Mouse (Mus musculus) spleen, postnatal 4 days (tissue): Measurements from ENCODE around the gene Bcorl1.
"Not testable (repeated sequence)": the region's sequence is repeated elsewhere in the genome, so short reads cannot be mapped to it uniquely, and the experiment has no call there.

Experiments used
- DNase-seq, 2 experiments: peaks; one replicate each; pipeline ENCODE4 v3.0.0; 2022; ENCODE audit warnings: low spot score in 2 of 2

The Bcorl1 gene

GRCm38 (mm10) chrX:48389380-48389779, 48.2 kb downstream of the Bcorl1 start:
- DNase-seq: no peak

- DNase-seq: no peak
Observed at GRCm38 (mm10) chrX:48399994-48400393, 58.8 kb downstream of the Bcorl1 start.

GRCm38 (mm10) chrX:48405141-48405540, 64.0 kb downstream of the Bcorl1 start:
- DNase-seq: no peak

- DNase-seq: peak; percentile 88 to 97
Observed at GRCm38 (mm10) chrX:48409611-48410387, 68.6 kb downstream of the Bcorl1 start.

GRCm38 (mm10) chrX:48410388-48410776, 69.2 kb downstream of the Bcorl1 start:
- no peak for DNase-seq

DNA sequence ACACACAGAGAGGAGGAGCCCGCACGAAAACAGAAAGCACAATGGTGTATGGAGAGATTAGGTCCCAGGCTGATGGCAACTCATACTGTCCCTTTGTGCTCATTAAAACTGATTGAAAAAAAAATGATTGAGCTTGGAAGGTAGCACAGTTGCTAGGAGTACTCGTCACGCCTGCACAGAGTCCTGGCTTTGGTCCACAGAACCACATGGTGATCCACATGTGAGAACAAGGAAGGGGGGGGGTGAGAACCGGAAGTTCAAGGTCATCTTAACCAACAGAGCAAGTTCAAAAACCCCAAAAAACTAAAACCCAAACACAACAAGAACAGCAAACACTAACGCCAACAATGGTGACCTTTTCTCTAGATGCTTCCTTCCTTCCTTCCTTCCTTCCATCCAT, 71.5 kb downstream of the Bcorl1 start:
- DNase-seq: no peak

- no peak for DNase-seq
Observed at GRCm38 (mm10) chrX:48414291-48414690, 73.1 kb downstream of the Bcorl1 start.

- no peak for DNase-seq
Observed at GRCm38 (mm10) chrX:48418417-48418816, 77.3 kb downstream of the Bcorl1 start.

GRCm38 (mm10) chrX:48422986-48423385, 81.8 kb downstream of the Bcorl1 start:
- peak; percentile 68 to 86 for DNase-seq

GRCm38 (mm10) chrX:48423671-48424070, 82.5 kb downstream of the Bcorl1 start:
- DNase-seq: no peak

DNA sequence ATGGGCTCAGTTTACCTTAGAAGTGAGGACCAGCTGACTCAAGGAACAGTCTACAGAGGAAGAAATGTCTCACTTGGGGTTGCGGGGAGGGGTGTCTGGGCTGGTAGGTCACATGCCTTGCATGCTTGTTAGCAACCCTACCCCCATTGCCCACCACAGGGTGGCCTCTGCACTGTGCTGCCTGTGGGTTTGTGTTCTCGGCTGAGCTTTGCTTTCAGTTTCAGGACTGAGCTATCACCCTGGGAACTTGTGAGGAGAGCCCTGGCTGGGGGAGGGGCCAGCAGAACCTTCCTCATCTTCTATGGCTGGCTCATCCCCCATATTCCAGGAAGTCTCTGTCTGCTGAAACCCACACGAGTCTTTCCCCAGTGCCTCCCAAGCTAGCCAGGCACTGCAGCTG, 83.4 kb downstream of the Bcorl1 start:
- DNase-seq: peak; percentile 42 to 72

- DNase-seq: peak in 1 of 2 experiments; percentile 47
Observed at GRCm38 (mm10) chrX:48425280-48425679, 84.1 kb downstream of the Bcorl1 start.

- DNase-seq: no peak
Observed at GRCm38 (mm10) chrX:48428241-48428640, 87.1 kb downstream of the Bcorl1 start.

DNA sequence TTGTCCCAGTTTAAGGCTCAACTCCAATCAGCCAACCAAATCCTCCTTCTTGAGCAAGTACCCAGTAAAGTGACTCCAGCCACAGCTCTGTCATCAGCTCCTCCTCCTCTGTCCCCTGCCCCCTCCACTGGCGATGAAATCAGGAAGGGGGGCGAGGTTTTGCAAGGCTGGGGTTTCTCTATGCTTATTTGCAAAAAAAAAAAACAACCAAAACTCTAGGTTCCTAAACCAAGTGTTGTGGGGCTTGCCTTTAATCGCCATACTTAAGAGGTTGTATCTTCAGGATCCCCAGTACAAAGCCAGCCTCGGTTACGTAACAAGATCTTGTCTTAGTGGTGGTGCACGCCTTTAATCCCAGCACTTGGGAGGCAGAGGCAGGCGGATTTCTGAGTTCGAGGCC, 87.5 kb downstream of the Bcorl1 start:
- DNase-seq: no peak

DNA sequence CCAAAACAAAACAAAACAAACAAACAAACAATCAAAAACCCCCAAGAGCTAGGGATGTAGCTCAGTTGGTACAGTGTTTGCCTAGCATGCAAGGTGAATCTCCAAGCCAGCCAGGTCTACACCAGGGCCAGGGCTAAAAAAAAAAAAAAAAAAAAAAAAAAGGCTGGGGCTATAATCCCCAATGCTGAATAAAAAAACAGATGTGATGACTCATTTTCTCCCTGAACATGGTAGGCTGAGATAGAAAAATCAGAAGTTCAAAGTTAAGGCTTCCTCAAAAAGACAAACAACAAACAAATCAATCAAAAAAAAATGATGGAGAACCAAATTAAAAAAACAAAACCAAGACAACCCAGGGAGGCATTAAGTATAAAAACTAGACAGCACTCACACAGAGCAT, 87.9 kb downstream of the Bcorl1 start:
- DNase-seq: no peak

- peak; percentile 25 to 64 for DNase-seq
Observed at GRCm38 (mm10) chrX:48429538-48429937, 88.4 kb downstream of the Bcorl1 start.

- DNase-seq: peak in 1 of 2 experiments; percentile 59
Observed at GRCm38 (mm10) chrX:48432599-48433526, 91.7 kb downstream of the Bcorl1 start.

DNA sequence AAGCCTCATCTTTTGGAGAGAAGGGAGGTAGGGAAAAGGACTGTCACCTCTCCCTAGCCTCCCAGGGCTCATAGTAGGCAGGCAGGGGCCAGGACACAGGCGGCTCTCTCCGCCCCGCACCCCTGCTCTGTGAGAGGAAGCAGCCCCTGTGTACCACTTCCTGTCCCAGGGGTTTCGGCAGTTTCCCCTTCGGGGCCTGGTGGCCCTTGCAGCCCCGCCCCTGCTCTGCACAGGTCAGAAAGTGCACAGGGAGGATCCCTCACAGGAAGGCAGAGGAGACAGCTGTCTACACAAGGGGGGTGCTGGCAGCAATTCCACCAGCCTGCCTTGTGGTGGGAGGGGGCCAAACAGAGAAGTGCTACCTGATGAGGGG, 92.4 kb downstream of the Bcorl1 start:
- peak; percentile 73 to 79 for DNase-seq

DNA sequence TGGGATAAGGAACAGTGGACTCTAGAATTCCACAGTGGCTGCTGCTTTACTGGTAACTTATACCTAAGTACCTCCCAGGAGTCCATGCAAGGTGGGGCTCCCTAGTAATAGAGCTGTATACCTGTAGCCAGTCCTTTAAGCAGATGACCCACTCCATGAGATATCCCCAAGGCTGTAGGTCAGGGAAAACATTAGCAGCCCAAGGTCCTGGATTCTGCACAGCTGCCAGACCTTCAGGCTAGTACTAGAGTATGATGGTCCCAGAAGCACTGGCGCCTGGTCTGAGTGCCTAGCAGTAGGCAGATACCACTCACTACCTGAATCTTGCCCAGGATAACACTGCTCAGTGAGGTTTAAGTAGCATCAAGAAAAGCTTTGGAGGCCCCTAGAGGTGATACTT, 93.1 kb downstream of the Bcorl1 start:
- DNase-seq: no peak

DNA sequence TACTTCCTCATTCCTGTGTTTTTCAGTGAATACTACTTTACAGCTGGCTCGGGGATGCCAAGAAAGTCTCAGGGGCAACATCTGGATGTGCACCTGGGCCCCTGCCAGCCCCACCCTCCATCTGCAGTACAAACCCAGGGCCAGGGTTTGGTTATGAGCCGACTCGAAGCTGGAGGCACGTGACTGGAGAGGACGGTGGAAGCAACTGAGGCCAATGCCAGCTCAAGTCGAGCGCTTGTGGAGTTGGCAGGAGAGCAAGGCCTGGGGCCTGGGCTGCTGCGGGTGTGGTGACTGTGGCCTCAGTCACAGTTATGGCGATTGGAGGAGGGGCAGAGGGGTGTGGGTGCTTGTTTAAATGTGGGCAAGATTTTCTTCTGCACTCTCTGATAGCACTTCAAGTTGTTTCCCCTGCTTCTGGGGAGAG, 94.3 kb downstream of the Bcorl1 start:
- DNase-seq: peak in 1 of 2 experiments; percentile 21

GRCm38 (mm10) chrX:48436082-48436481, 94.9 kb downstream of the Bcorl1 start:
- not testable (repeated sequence) for DNase-seq

DNA sequence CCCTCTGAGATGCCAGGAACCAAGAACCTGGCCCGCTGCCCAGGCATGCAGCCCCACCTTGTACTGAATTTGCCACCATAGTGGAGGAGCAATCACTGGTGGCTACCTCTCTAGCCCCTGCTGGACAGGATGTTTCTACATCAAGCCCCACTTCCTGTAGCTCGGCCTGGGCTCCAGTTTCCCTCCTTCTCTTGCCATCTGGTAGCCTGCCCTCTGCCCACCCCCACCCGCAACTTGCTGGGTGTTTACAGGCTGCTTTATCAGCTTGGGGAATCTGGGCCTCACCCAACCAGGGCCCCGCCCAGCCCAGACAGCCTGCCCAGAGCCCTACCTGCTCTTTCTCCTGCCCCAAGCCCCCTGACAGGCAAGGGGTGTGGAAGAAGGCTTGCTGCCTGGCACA, 97.9 kb downstream of the Bcorl1 start:
- DNase-seq: peak in 1 of 2 experiments; percentile 23

GRCm38 (mm10) chrX:48441548-48441947, 100.4 kb downstream of the Bcorl1 start:
- no peak for DNase-seq
